Mouse (Mus musculus): ENCODE measurements at regions not wholly inside any gene's neighbourhood (a gene's known extent, or its start where the extent isn't known, plus 50 kb on each side); places are given as distances from the start of the nearest gene placed in this dataset.

GRCm38 (mm10) chr11:56925368-56925896, 85.8 kb upstream of the Gria1 start:
- peak in 1 of 2 experiments; percentile 33 for DNase-seq

- DNase-seq: no peak
These were observed 78.4 kb upstream of the Gria1 start for GRCm38 (mm10) chr11:56932766-56933165.

- peak; percentile 38 to 75 for DNase-seq
These were observed 58.8 kb upstream of the Gria1 start for GRCm38 (mm10) chr11:56952357-56952756.

- no peak for DNase-seq
These were observed 53.4 kb upstream of the Gria1 start for GRCm38 (mm10) chr11:56957824-56958223.
